In genomic region chr11:5904357-5904756, GRCm38 (mm10) we compare ENCODE assay signal across 31 mouse cellular contexts. TPM values are rescaled to one million over a fixed set of nuclear protein-coding genes. Genes with fewer than 3 reads are reported as not detected.
A peak's percentile ranks its signal among the peaks of the same experiment; 100 is the strongest.
DNase-seq lines count a peak whose midpoint lies in the region; ATAC-seq and TF ChIP-seq lines count a peak whose summit lies in the region.
"Had no signal": no experiment of that assay in that cellular context is flagged by ENCODE, and none has a peak within 500 bp of the region (broad histone marks: within the 10 kb centered on the region; RNA-seq: fewer than 3 reads in every experiment).

No protein-coding gene starts in this region.

- H3K27ac ChIP-seq in heart, embryonic 10.5 days = 0 out of 2 replicates have a peak overlapping the region, but pooled peaks have one; percentile 11
- H3K27ac ChIP-seq in hindbrain, embryonic 15.5 days (replicated peaks) = peak overlapping the region; percentile 10; the same call in 1 of the 2 replicates
- no peak overlapping the region for H3K27ac ChIP-seq in hindbrain, embryonic 14.5 days
- H3K27ac ChIP-seq in midbrain, embryonic 11.5 days (ENCODE audit: low read depth, low read length) = no peak overlapping the region
- H3K27ac ChIP-seq in midbrain, embryonic 13.5 days = no peak overlapping the region
- H3K27ac ChIP-seq in olfactory bulb, adult 2 months (ENCODE audit: insufficient read depth, low read depth, low read length) = peak overlapping the region; percentile 43; the same call in 1 of the 2 replicates
- H3K27ac ChIP-seq: embryonic facial prominence, embryonic 10.5 days; embryonic facial prominence, embryonic 13.5 days; forebrain, embryonic 10.5 days; forebrain, embryonic 13.5 days; heart, adult 2 months had no signal

- no peaks in the 10 kb centered on the region for H3K36me3 ChIP-seq in heart, embryonic 10.5 days
- H3K36me3 ChIP-seq in hindbrain, embryonic 15.5 days = no peaks in the 10 kb centered on the region
- no peaks in the 10 kb centered on the region for H3K36me3 ChIP-seq in hindbrain, embryonic 14.5 days (replicated peaks; ENCODE audit: control insufficient read depth, insufficient read depth)
- H3K36me3 ChIP-seq in midbrain, embryonic 11.5 days (ENCODE audit: control insufficient read depth, insufficient read depth, low read length) = no peaks in the 10 kb centered on the region
- H3K36me3 ChIP-seq in midbrain, embryonic 13.5 days = no peaks in the 10 kb centered on the region
- H3K36me3 ChIP-seq: embryonic facial prominence, embryonic 10.5 days; embryonic facial prominence, embryonic 13.5 days; forebrain, embryonic 10.5 days; G1E had no signal

- peaks cover 47% of the 10 kb centered on the region for H3K4me1 ChIP-seq in heart, embryonic 10.5 days
- peaks cover 24% of the 10 kb centered on the region for H3K4me1 ChIP-seq in hindbrain, embryonic 15.5 days (replicated peaks)
- peaks cover 17% of the 10 kb centered on the region for H3K4me1 ChIP-seq in hindbrain, embryonic 14.5 days (replicated peaks; ENCODE audit: control insufficient read depth, insufficient read depth, low read length)
- H3K4me1 ChIP-seq in midbrain, embryonic 11.5 days (ENCODE audit: control insufficient read depth, insufficient read depth, low read length) = peaks cover 15% of the 10 kb centered on the region
- peaks cover 20% of the 10 kb centered on the region for H3K4me1 ChIP-seq in midbrain, embryonic 13.5 days (replicated peaks)
- peaks cover 37% of the 10 kb centered on the region for H3K4me1 ChIP-seq in olfactory bulb, adult 2 months (ENCODE audit: control insufficient read depth, insufficient read depth, low read length)

- no peak for TF ChIP-seq CTCF in olfactory bulb, adult 2 months (IDR thresholded peaks at IDR 0.05; ENCODE audit: insufficient read depth, low read depth, low read length)

- no peak overlapping the region for H3K4me2 ChIP-seq in hindbrain, embryonic 15.5 days
- no peak overlapping the region for H3K4me2 ChIP-seq in hindbrain, embryonic 14.5 days (replicated peaks)
- no peak overlapping the region for H3K4me2 ChIP-seq in midbrain, embryonic 11.5 days
- H3K4me2 ChIP-seq in midbrain, embryonic 13.5 days (replicated peaks) = no peak overlapping the region
- H3K4me2 ChIP-seq: embryonic facial prominence, embryonic 13.5 days; forebrain, embryonic 13.5 days; heart, embryonic 11.5 days had no signal

- peak; percentile 73 for DNase-seq in heart, embryonic 10.5 days (ENCODE audit: low spot score)
- no peak for DNase-seq in heart, postnatal 10 days
- no peak for DNase-seq in hindbrain, embryonic 14.5 days (ENCODE audit: low spot score)
- peak; percentile 80 for DNase-seq in midbrain, embryonic 11.5 days (ENCODE audit: low spot score, missing footprints)
- DNase-seq: adrenal gland, postnatal 10 days; adrenal gland, postnatal 36 days; B cell, adult 2 months; cerebellum, adult 9-11 months; cerebellum, postnatal 36 days; embryo, embryonic 11 days; gastrocnemius, postnatal 10 days; heart, adult 2 months; heart, postnatal 36 days had no signal

- peaks cover 35% of the 10 kb centered on the region for H3K27me3 ChIP-seq in heart, embryonic 10.5 days (ENCODE audit: insufficient read depth, poor library complexity, severe bottlenecking)
- no peaks in the 10 kb centered on the region for H3K27me3 ChIP-seq in hindbrain, embryonic 15.5 days
- no peaks in the 10 kb centered on the region for H3K27me3 ChIP-seq in hindbrain, embryonic 14.5 days (ENCODE audit: control insufficient read depth, insufficient read depth, low read length)
- H3K27me3 ChIP-seq in midbrain, embryonic 11.5 days (ENCODE audit: control insufficient read depth, insufficient read depth, low read length) = no peaks in the 10 kb centered on the region
- H3K27me3 ChIP-seq in midbrain, embryonic 13.5 days = 0 out of 2 replicates have a peak, but pooled peaks cover 3% of the 10 kb centered on the region
- H3K27me3 ChIP-seq: embryonic facial prominence, embryonic 13.5 days; Patski had no signal

- no peaks in the 10 kb centered on the region for H3K9me3 ChIP-seq in heart, embryonic 10.5 days
- H3K9me3 ChIP-seq in hindbrain, embryonic 15.5 days = no peaks in the 10 kb centered on the region
- no peaks in the 10 kb centered on the region for H3K9me3 ChIP-seq in hindbrain, embryonic 14.5 days (ENCODE audit: control insufficient read depth, low read length)
- H3K9me3 ChIP-seq in midbrain, embryonic 11.5 days (ENCODE audit: control insufficient read depth, low read length) = no peaks in the 10 kb centered on the region
- H3K9me3 ChIP-seq in midbrain, embryonic 13.5 days = no peaks in the 10 kb centered on the region
- H3K9me3 ChIP-seq: embryonic facial prominence, embryonic 10.5 days; embryonic facial prominence, embryonic 13.5 days; forebrain, embryonic 10.5 days; forebrain, embryonic 13.5 days; G1E had no signal

- ATAC-seq in hindbrain, embryonic 15.5 days (ENCODE audit: low FRiP score, low read depth) = no peak
- no peak for ATAC-seq in hindbrain, embryonic 14.5 days (ENCODE audit: low FRiP score)
- no peak for ATAC-seq in midbrain, embryonic 11.5 days (ENCODE audit: low FRiP score)
- no peak for ATAC-seq in midbrain, embryonic 13.5 days
- ATAC-seq: forebrain, embryonic 13.5 days; forebrain, embryonic 16.5 days; intestine, postnatal 0 days; Patski had no signal

- WGBS in heart, embryonic 10.5 days = 91% methylated on average over 19 of the region's 19 CpGs
- WGBS in hindbrain, embryonic 15.5 days = 71% methylated on average over 19 of the region's 19 CpGs
- 83% methylated on average over 19 of the region's 19 CpGs for WGBS in hindbrain, embryonic 14.5 days
- 91% methylated on average over 19 of the region's 19 CpGs for WGBS in midbrain, embryonic 11.5 days
- WGBS in midbrain, embryonic 13.5 days = 88% methylated on average over 19 of the region's 19 CpGs
- 71% methylated on average over 19 of the region's 19 CpGs for WGBS in olfactory bulb, adult 2 months

- TF ChIP-seq POLR2A in olfactory bulb, adult 2 months (IDR thresholded peaks at IDR 0.05; ENCODE audit: insufficient read depth, low read depth, low read length) = no peak

- H3K4me3 ChIP-seq in heart, embryonic 10.5 days = no peak overlapping the region
- H3K4me3 ChIP-seq in hindbrain, embryonic 15.5 days = no peak overlapping the region
- no peak overlapping the region for H3K4me3 ChIP-seq in hindbrain, embryonic 14.5 days (replicated peaks; ENCODE audit: low read length)
- no peak overlapping the region for H3K4me3 ChIP-seq in midbrain, embryonic 11.5 days (ENCODE audit: low read depth, low read length)
- H3K4me3 ChIP-seq in midbrain, embryonic 13.5 days (replicated peaks) = no peak overlapping the region
- H3K4me3 ChIP-seq in olfactory bulb, adult 2 months (ENCODE audit: insufficient read depth, low read depth, low read length) = no peak overlapping the region
- H3K4me3 ChIP-seq: embryonic facial prominence, embryonic 10.5 days; embryonic facial prominence, embryonic 13.5 days; forebrain, embryonic 10.5 days; forebrain, embryonic 13.5 days; heart, adult 2 months had no signal

- intact Hi-C loops in heart, postnatal 10 days (cut with DNase I) = no loop called here

- H3K9ac ChIP-seq in hindbrain, embryonic 15.5 days = no peak overlapping the region
- no peak overlapping the region for H3K9ac ChIP-seq in hindbrain, embryonic 14.5 days
- no peak overlapping the region for H3K9ac ChIP-seq in midbrain, embryonic 11.5 days (ENCODE audit: low read length)
- no peak overlapping the region for H3K9ac ChIP-seq in midbrain, embryonic 13.5 days (replicated peaks)
- H3K9ac ChIP-seq: embryonic facial prominence, embryonic 13.5 days; forebrain, embryonic 13.5 days had no signal

RNA-seq across cellular contexts. Expression of gene Myl7, which starts 5.8 kb away (rescaled TPM):
- 6,952 and 8,117 TPM in 2 replicates for polyA plus RNA-seq in heart, embryonic 10.5 days (2016; fragmentation: Nextera tagmentation; extraction: Ambion mirVana)
- 100 to 1,000 TPM; 363 to 942 TPM for total RNA-seq in heart, postnatal 10 days (2021)
- 0.36 and 0.69 TPM in 2 replicates for polyA plus RNA-seq in hindbrain, embryonic 15.5 days (2015; fragmentation: Nextera tagmentation; extraction: Ambion mirVana)
- not detected in 2 replicates for polyA plus RNA-seq in hindbrain, embryonic 14.5 days (2014; fragmentation: Nextera tagmentation; extraction: Ambion mirVana)
- polyA plus RNA-seq in midbrain, embryonic 11.5 days (2014; fragmentation: Nextera tagmentation; extraction: Ambion mirVana) = 0.59 and 0.92 TPM in 2 replicates
- 0.39 and 0.50 TPM in 2 replicates for polyA plus RNA-seq in midbrain, embryonic 13.5 days (2015; fragmentation: Nextera tagmentation; extraction: Ambion mirVana)
- not detected in 2 replicates for polyA plus RNA-seq in olfactory bulb, adult 2 months (2012; ENCODE audit: insufficient read depth, insufficient read length, low replicate concordance, missing spikeins)
- total RNA-seq: adrenal gland, adult 18-20 months; adrenal gland, postnatal 36 days; G1E; gastrocnemius, adult 18-20 months; gastrocnemius, postnatal 10 days; gastrocnemius, postnatal 36 days; granulocyte monocyte progenitor cell, adult 5-6 weeks had no signal
- polyA plus RNA-seq: cerebellum, adult 2 months; cortical plate, adult 2 months; forebrain, embryonic 13.5 days; forebrain, embryonic 16.5 days; G1E; Patski had no signal

RNA-seq across cellular contexts. Expression of gene Pold2, which starts 26.3 kb away (rescaled TPM):
- 140 and 162 TPM in 2 replicates for polyA plus RNA-seq in heart, embryonic 10.5 days (2016; fragmentation: Nextera tagmentation; extraction: Ambion mirVana)
- total RNA-seq in heart, postnatal 10 days (2021) = 10 to 100 TPM; 34.8 to 44.1 TPM
- polyA plus RNA-seq in hindbrain, embryonic 15.5 days (2015; fragmentation: Nextera tagmentation; extraction: Ambion mirVana) = 63.9 and 67.3 TPM in 2 replicates
- polyA plus RNA-seq in hindbrain, embryonic 14.5 days (2014; fragmentation: Nextera tagmentation; extraction: Ambion mirVana) = 46.8 and 51.5 TPM in 2 replicates
- 83.8 and 97.4 TPM in 2 replicates for polyA plus RNA-seq in midbrain, embryonic 11.5 days (2014; fragmentation: Nextera tagmentation; extraction: Ambion mirVana)
- 55.4 and 63.0 TPM in 2 replicates for polyA plus RNA-seq in midbrain, embryonic 13.5 days (2015; fragmentation: Nextera tagmentation; extraction: Ambion mirVana)
- polyA plus RNA-seq in olfactory bulb, adult 2 months (2012; ENCODE audit: insufficient read depth, insufficient read length, low replicate concordance, missing spikeins) = not detected in 2 replicates

RNA-seq across cellular contexts. Expression of gene Aebp1, which starts 42.6 kb away (rescaled TPM):
- 22.4 and 25.7 TPM in 2 replicates for polyA plus RNA-seq in heart, embryonic 10.5 days (2016; fragmentation: Nextera tagmentation; extraction: Ambion mirVana)
- total RNA-seq in heart, postnatal 10 days (2021) = 10 to 100 TPM; 35.2 to 40.1 TPM
- polyA plus RNA-seq in hindbrain, embryonic 15.5 days (2015; fragmentation: Nextera tagmentation; extraction: Ambion mirVana) = 27.1 and 27.4 TPM in 2 replicates
- polyA plus RNA-seq in hindbrain, embryonic 14.5 days (2014; fragmentation: Nextera tagmentation; extraction: Ambion mirVana) = 19.7 and 24.4 TPM in 2 replicates
- 15.0 and 15.8 TPM in 2 replicates for polyA plus RNA-seq in midbrain, embryonic 11.5 days (2014; fragmentation: Nextera tagmentation; extraction: Ambion mirVana)
- polyA plus RNA-seq in midbrain, embryonic 13.5 days (2015; fragmentation: Nextera tagmentation; extraction: Ambion mirVana) = 9.4 and 10.6 TPM in 2 replicates
- not detected in 2 replicates for polyA plus RNA-seq in olfactory bulb, adult 2 months (2012; ENCODE audit: insufficient read depth, insufficient read length, low replicate concordance, missing spikeins)
- total RNA-seq: G1E; granulocyte monocyte progenitor cell, adult 5-6 weeks had no signal
- polyA plus RNA-seq: G1E had no signal

RNA-seq across cellular contexts. Expression of gene Gck, which starts 45.5 kb away (rescaled TPM):
- 2.1 and 2.6 TPM in 2 replicates for polyA plus RNA-seq in heart, embryonic 10.5 days (2016; fragmentation: Nextera tagmentation; extraction: Ambion mirVana)
- 1 to 10 TPM in 1 of 2 experiments, under 1 TPM in 1; 0.40 to 1.5 TPM for total RNA-seq in heart, postnatal 10 days (2021)
- 5.7 and 5.8 TPM in 2 replicates for polyA plus RNA-seq in hindbrain, embryonic 15.5 days (2015; fragmentation: Nextera tagmentation; extraction: Ambion mirVana)
- 3.9 and 4.2 TPM in 2 replicates for polyA plus RNA-seq in hindbrain, embryonic 14.5 days (2014; fragmentation: Nextera tagmentation; extraction: Ambion mirVana)
- polyA plus RNA-seq in midbrain, embryonic 11.5 days (2014; fragmentation: Nextera tagmentation; extraction: Ambion mirVana) = 1.5 and 1.8 TPM in 2 replicates
- polyA plus RNA-seq in midbrain, embryonic 13.5 days (2015; fragmentation: Nextera tagmentation; extraction: Ambion mirVana) = 6.1 and 6.8 TPM in 2 replicates
- polyA plus RNA-seq in olfactory bulb, adult 2 months (2012; ENCODE audit: insufficient read depth, insufficient read length, low replicate concordance, missing spikeins) = not detected in 2 replicates
- total RNA-seq: gastrocnemius, postnatal 10 days; granulocyte monocyte progenitor cell, adult 5-6 weeks had no signal
- polyA plus RNA-seq: G1E had no signal

RNA-seq across cellular contexts. Expression of gene Ykt6, which starts 51.1 kb away (rescaled TPM):
- polyA plus RNA-seq in heart, embryonic 10.5 days (2016; fragmentation: Nextera tagmentation; extraction: Ambion mirVana) = 48.1 and 56.7 TPM in 2 replicates
- 10 to 100 TPM; 85.7 to 97.5 TPM for total RNA-seq in heart, postnatal 10 days (2021)
- polyA plus RNA-seq in hindbrain, embryonic 15.5 days (2015; fragmentation: Nextera tagmentation; extraction: Ambion mirVana) = 89.5 and 93.7 TPM in 2 replicates
- polyA plus RNA-seq in hindbrain, embryonic 14.5 days (2014; fragmentation: Nextera tagmentation; extraction: Ambion mirVana) = 39.9 and 48.4 TPM in 2 replicates
- polyA plus RNA-seq in midbrain, embryonic 11.5 days (2014; fragmentation: Nextera tagmentation; extraction: Ambion mirVana) = 27.2 and 29.4 TPM in 2 replicates
- polyA plus RNA-seq in midbrain, embryonic 13.5 days (2015; fragmentation: Nextera tagmentation; extraction: Ambion mirVana) = 78.8 and 84.0 TPM in 2 replicates
- polyA plus RNA-seq in olfactory bulb, adult 2 months (2012; ENCODE audit: insufficient read depth, insufficient read length, low replicate concordance, missing spikeins) = not detected in 2 replicates

Comparison
In these comparisons a context has a peak if more than half of its experiments do, and no peak if none do; other contexts are left out.
1. DNase-seq: peak in heart, embryonic 10.5 days (single experiment) and midbrain, embryonic 11.5 days (single experiment); none in heart, postnatal 10 days (0 of 2) and hindbrain, embryonic 14.5 days (single experiment).
2. H3K27ac ChIP-seq: peak in heart, embryonic 10.5 days (single experiment), hindbrain, embryonic 15.5 days (single experiment) and olfactory bulb, adult 2 months (single experiment); none in hindbrain, embryonic 14.5 days (single experiment), midbrain, embryonic 11.5 days (single experiment) and midbrain, embryonic 13.5 days (single experiment).
3. RNA of gene Myl7, which starts 5.8 kb away (polyA plus RNA-seq): 6,952 to 8,117 TPM in heart, embryonic 10.5 days; 0.59 to 0.92 TPM in midbrain, embryonic 11.5 days, 0.39 to 0.50 TPM in midbrain, embryonic 13.5 days, 0.36 to 0.69 TPM in hindbrain, embryonic 15.5 days, not detected in hindbrain, embryonic 14.5 days and not detected in olfactory bulb, adult 2 months; every median in the first group is over 1,000 times any median in the second.
4. RNA of gene Aebp1, which starts 42.6 kb away (polyA plus RNA-seq): 27.1 to 27.4 TPM in hindbrain, embryonic 15.5 days, 19.7 to 24.4 TPM in hindbrain, embryonic 14.5 days, 22.4 to 25.7 TPM in heart, embryonic 10.5 days, 15.0 to 15.8 TPM in midbrain, embryonic 11.5 days and 9.4 to 10.6 TPM in midbrain, embryonic 13.5 days; not detected in olfactory bulb, adult 2 months; every median in the first group is over 10 times any median in the second.